Mouse (Mus musculus): ENCODE measurements at regions not wholly inside any gene's neighbourhood (a gene's known extent, or its start where the extent isn't known, plus 50 kb on each side); places are given as distances from the start of the nearest gene placed in this dataset.

- Histone ChIP-seq H3K9ac (ENCODE audit: low read depth, low read length) (no peak overlapping the region), H3K79me2 (replicated peaks; ENCODE audit: control insufficient read depth, insufficient read depth, low read length) (no peaks in the 10 kb centered on the region), H3K4me3 (no peak overlapping the region), H3K27me3 (ENCODE audit: control insufficient read depth, insufficient read depth, low read length) (no peaks in the 10 kb centered on the region), H3K36me3 (ENCODE audit: control insufficient read depth, insufficient read depth, low read length) (peaks cover 5% of the 10 kb centered on the region), H3K27ac (no peak overlapping the region), H3K4me1 (ENCODE audit: control insufficient read depth, insufficient read depth, low read length) (peaks cover 2% of the 10 kb centered on the region)
- no peak for DNase-seq
- 64% methylated on average over 1 of the region's 1 CpGs for WGBS
- intact Hi-C loops (cut with DNase I): loop anchor here (10.0 kb wide), 1 partner anchor 977 kb away; no protein-coding TSS in a partner anchor
- TF ChIP-seq POLR2A (IDR thresholded peaks at IDR 0.05; ENCODE audit: insufficient read depth, low read depth, low read length) (no peak), EP300 (IDR thresholded peaks at IDR 0.05; ENCODE audit: insufficient read depth, low read depth, low read length) (no peak), CTCF (IDR thresholded peaks at IDR 0.05) (no peak)
Measured at GRCm38 (mm10) chr13:25937631-25938030, 667.3 kb upstream of the Nrsn1 start.

GRCm38 (mm10) chr13:25933783-25934182, 663.5 kb upstream of the Nrsn1 start:
- Histone ChIP-seq H3K79me2 (replicated peaks; ENCODE audit: control insufficient read depth, insufficient read depth, low read length) (no peaks in the 10 kb centered on the region), H3K27me3 (ENCODE audit: control insufficient read depth, insufficient read depth, low read length) (no peaks in the 10 kb centered on the region), H3K9ac (ENCODE audit: low read depth, low read length) (no peak overlapping the region), H3K4me1 (ENCODE audit: control insufficient read depth, insufficient read depth, low read length) (peaks cover 2% of the 10 kb centered on the region), H3K27ac (no peak overlapping the region), H3K36me3 (ENCODE audit: control insufficient read depth, insufficient read depth, low read length) (peaks cover 5% of the 10 kb centered on the region), H3K4me3 (no peak overlapping the region)
- no peak for TF ChIP-seq CTCF (IDR thresholded peaks at IDR 0.05)
- DNase-seq: no peak
- 11% methylated on average over 3 of the region's 3 CpGs for WGBS
- intact Hi-C loops (cut with DNase I): loop anchor here (10.0 kb wide), 1 partner anchor 981 kb away; no protein-coding TSS in a partner anchor

GRCm38 (mm10) chr13:25933246-25933645, 662.9 kb upstream of the Nrsn1 start:
- no peak for DNase-seq
- Histone ChIP-seq H3K27me3 (ENCODE audit: control insufficient read depth, insufficient read depth, low read length) (no peaks in the 10 kb centered on the region), H3K79me2 (replicated peaks; ENCODE audit: control insufficient read depth, insufficient read depth, low read length) (no peaks in the 10 kb centered on the region), H3K36me3 (ENCODE audit: control insufficient read depth, insufficient read depth, low read length) (peaks cover 5% of the 10 kb centered on the region), H3K4me1 (ENCODE audit: control insufficient read depth, insufficient read depth, low read length) (peaks cover 2% of the 10 kb centered on the region), H3K4me3 (no peak overlapping the region), H3K27ac (no peak overlapping the region), H3K9ac (ENCODE audit: low read depth, low read length) (no peak overlapping the region)
- no peak for TF ChIP-seq CTCF (IDR thresholded peaks at IDR 0.05)
- TF ChIP-seq EP300 (IDR thresholded peaks at IDR 0.05; ENCODE audit: insufficient read depth, low read depth, low read length): no peak
- TF ChIP-seq POLR2A (IDR thresholded peaks at IDR 0.05; ENCODE audit: insufficient read depth, low read depth, low read length): no peak
- intact Hi-C loops (cut with DNase I): loop anchor here (10.0 kb wide), 1 partner anchor 982 kb away; no protein-coding TSS in a partner anchor
- 62% methylated on average over 3 of the region's 3 CpGs for WGBS

- no peak for TF ChIP-seq POLR2A (IDR thresholded peaks at IDR 0.05; ENCODE audit: insufficient read depth, low read depth, low read length)
- TF ChIP-seq CTCF (IDR thresholded peaks at IDR 0.05): peak; percentile 93; the same call in 1 of the 2 replicates
- DNase-seq: no peak
- H3K9ac ChIP-seq (ENCODE audit: low read depth, low read length): no peak overlapping the region
- peaks cover 2% of the 10 kb centered on the region for H3K4me1 ChIP-seq (ENCODE audit: control insufficient read depth, insufficient read depth, low read length)
- 0% methylated on average over 1 of the region's 1 CpGs for WGBS
- no peak overlapping the region for H3K4me3 ChIP-seq
- intact Hi-C loops (cut with DNase I): loop anchor here (10.0 kb wide), 1 partner anchor 982 kb away; no protein-coding TSS in a partner anchor
- no peaks in the 10 kb centered on the region for H3K27me3 ChIP-seq (ENCODE audit: control insufficient read depth, insufficient read depth, low read length)
- no peaks in the 10 kb centered on the region for H3K79me2 ChIP-seq (replicated peaks; ENCODE audit: control insufficient read depth, insufficient read depth, low read length)
- no peak overlapping the region for H3K27ac ChIP-seq
- peaks cover 5% of the 10 kb centered on the region for H3K36me3 ChIP-seq (ENCODE audit: control insufficient read depth, insufficient read depth, low read length)
Measured at GRCm38 (mm10) chr13:25932810-25933209, 662.5 kb upstream of the Nrsn1 start.

- TF ChIP-seq CTCF (IDR thresholded peaks at IDR 0.05) (no peak), EP300 (IDR thresholded peaks at IDR 0.05; ENCODE audit: insufficient read depth, low read depth, low read length) (no peak), POLR2A (IDR thresholded peaks at IDR 0.05; ENCODE audit: insufficient read depth, low read depth, low read length) (no peak)
- DNase-seq: no peak
- H3K4me1 ChIP-seq (ENCODE audit: control insufficient read depth, insufficient read depth, low read length): peaks cover 2% of the 10 kb centered on the region
- no peaks in the 10 kb centered on the region for H3K27me3 ChIP-seq (ENCODE audit: control insufficient read depth, insufficient read depth, low read length)
- no peak overlapping the region for H3K4me3 ChIP-seq
- no peak overlapping the region for H3K9ac ChIP-seq (ENCODE audit: low read depth, low read length)
- WGBS: 83% methylated on average over 2 of the region's 2 CpGs
- peaks cover 5% of the 10 kb centered on the region for H3K36me3 ChIP-seq (ENCODE audit: control insufficient read depth, insufficient read depth, low read length)
- intact Hi-C loops (cut with DNase I): loop anchor here (10.0 kb wide), 1 partner anchor 982 kb away; no protein-coding TSS in a partner anchor
- no peak overlapping the region for H3K27ac ChIP-seq
- no peaks in the 10 kb centered on the region for H3K79me2 ChIP-seq (replicated peaks; ENCODE audit: control insufficient read depth, insufficient read depth, low read length)
Measured at GRCm38 (mm10) chr13:25932365-25932764, 662.1 kb upstream of the Nrsn1 start.

GRCm38 (mm10) chr13:25925685-25926084, 655.4 kb upstream of the Nrsn1 start:
- Histone ChIP-seq H3K27me3 (ENCODE audit: control insufficient read depth, insufficient read depth, low read length) (no peaks in the 10 kb centered on the region), H3K9ac (ENCODE audit: low read depth, low read length) (no peak overlapping the region), H3K27ac (no peak overlapping the region), H3K36me3 (ENCODE audit: control insufficient read depth, insufficient read depth, low read length) (no peaks in the 10 kb centered on the region), H3K4me1 (ENCODE audit: control insufficient read depth, insufficient read depth, low read length) (no peaks in the 10 kb centered on the region), H3K79me2 (replicated peaks; ENCODE audit: control insufficient read depth, insufficient read depth, low read length) (no peaks in the 10 kb centered on the region), H3K4me3 (no peak overlapping the region)
- WGBS: 90% methylated on average over 5 of the region's 5 CpGs
- intact Hi-C loops (cut with DNase I): no loop called here
- no peak for DNase-seq
- TF ChIP-seq EP300 (IDR thresholded peaks at IDR 0.05; ENCODE audit: insufficient read depth, low read depth, low read length) (no peak), CTCF (IDR thresholded peaks at IDR 0.05) (no peak), POLR2A (IDR thresholded peaks at IDR 0.05; ENCODE audit: insufficient read depth, low read depth, low read length) (no peak)
